Mouse (Mus musculus): ENCODE measurements around the gene Dync1li2. TPM values are rescaled to one million over a fixed set of nuclear protein-coding genes. Genes with fewer than 3 reads are reported as not detected.

The Dync1li2 gene
- polyA plus RNA-seq, 1 experiment from 2014 or later = 34.4 TPM

- H3K36me3 ChIP-seq (ENCODE audit: insufficient read depth, low read length) = peaks cover 69% of the 10 kb centered on the region
- WGBS = 89% methylated on average over 4 of the region's 4 CpGs
- no peak for ATAC-seq (replicated peaks; ENCODE audit: low FRiP score, low read depth)
Measured at GRCm38 (mm10) chr8:104436591-104436990, 6.3 kb downstream of the Dync1li2 start.

GRCm38 (mm10) chr8:104436038-104436437 is 6.8 kb downstream of the Dync1li2 start:
- no peak for TF ChIP-seq CTCF (IDR thresholded peaks at IDR 0.05; ENCODE audit: low read depth)
- Histone ChIP-seq H3K9ac (ENCODE audit: low read depth, low read length) (no peak overlapping the region), H3K4me2 (ENCODE audit: low read length) (no peak overlapping the region), H3K4me1 (replicated peaks; ENCODE audit: insufficient read depth, low read length) (0 out of 2 replicates have a peak, but pooled peaks cover 4% of the 10 kb centered on the region), H3K27me3 (ENCODE audit: insufficient read depth, low read length) (no peaks in the 10 kb centered on the region), H3K9me3 (replicated peaks; ENCODE audit: low read length) (no peaks in the 10 kb centered on the region), H3K27ac (peak overlapping the region; percentile 50; the same call in 1 of the 2 replicates), H3K36me3 (ENCODE audit: insufficient read depth, low read length) (peaks cover 75% of the 10 kb centered on the region), H3K4me3 (replicated peaks; ENCODE audit: low read depth, low read length) (no peak overlapping the region)
- DNase-seq (ENCODE audit: low spot score) (peak; percentile 86), ATAC-seq (replicated peaks; ENCODE audit: low FRiP score, low read depth) (peak; percentile 93)
- 36% methylated on average over 12 of the region's 12 CpGs for WGBS

More at GRCm38 (mm10) chr8:104436591-104436990, 6.3 kb downstream of the Dync1li2 start:
- no peak for TF ChIP-seq CTCF (IDR thresholded peaks at IDR 0.05; ENCODE audit: low read depth)
- Histone ChIP-seq H3K4me3 (replicated peaks; ENCODE audit: low read depth, low read length) (no peak overlapping the region), H3K27ac (peak overlapping the region; percentile 50), H3K9ac (ENCODE audit: low read depth, low read length) (no peak overlapping the region), H3K9me3 (replicated peaks; ENCODE audit: low read length) (no peaks in the 10 kb centered on the region), H3K27me3 (ENCODE audit: insufficient read depth, low read length) (no peaks in the 10 kb centered on the region), H3K4me1 (replicated peaks; ENCODE audit: insufficient read depth, low read length) (peaks cover 4% of the 10 kb centered on the region; the same call in 1 of the 2 replicates), H3K4me2 (ENCODE audit: low read length) (no peak overlapping the region)
- DNase-seq (ENCODE audit: low spot score) = no peak

GRCm38 (mm10) chr8:104434826-104435354 is 8.0 kb downstream of the Dync1li2 start:
- Histone ChIP-seq H3K9ac (ENCODE audit: low read depth, low read length) (no peak overlapping the region), H3K27me3 (ENCODE audit: insufficient read depth, low read length) (no peaks in the 10 kb centered on the region), H3K4me3 (replicated peaks; ENCODE audit: low read depth, low read length) (no peak overlapping the region), H3K4me2 (ENCODE audit: low read length) (no peak overlapping the region), H3K4me1 (replicated peaks; ENCODE audit: insufficient read depth, low read length) (0 out of 2 replicates have a peak, but pooled peaks cover 4% of the 10 kb centered on the region), H3K27ac (no peak overlapping the region), H3K36me3 (ENCODE audit: insufficient read depth, low read length) (peaks cover 76% of the 10 kb centered on the region), H3K9me3 (replicated peaks; ENCODE audit: low read length) (no peaks in the 10 kb centered on the region)
- peak; percentile 35; the same call in 1 of the 2 replicates for TF ChIP-seq CTCF (IDR thresholded peaks at IDR 0.05; ENCODE audit: low read depth)
- 83% methylated on average over 18 of the region's 18 CpGs for WGBS
- DNase-seq (ENCODE audit: low spot score) = peak; percentile 16
- ATAC-seq (replicated peaks; ENCODE audit: low FRiP score, low read depth) = no peak

GRCm38 (mm10) chr8:104434275-104434674 is 8.6 kb downstream of the Dync1li2 start:
- 0 out of 2 replicates have a peak, but pooled peaks cover 4% of the 10 kb centered on the region for H3K4me1 ChIP-seq (replicated peaks; ENCODE audit: insufficient read depth, low read length)
- peak; percentile 31; the same call in 1 of the 2 replicates for TF ChIP-seq CTCF (IDR thresholded peaks at IDR 0.05; ENCODE audit: low read depth)
- no peak overlapping the region for H3K9ac ChIP-seq (ENCODE audit: low read depth, low read length)
- H3K9me3 ChIP-seq (replicated peaks; ENCODE audit: low read length) = no peaks in the 10 kb centered on the region
- no peaks in the 10 kb centered on the region for H3K27me3 ChIP-seq (ENCODE audit: insufficient read depth, low read length)
- 79% methylated on average over 4 of the region's 4 CpGs for WGBS
- H3K4me3 ChIP-seq (replicated peaks; ENCODE audit: low read depth, low read length) = no peak overlapping the region
- DNase-seq (ENCODE audit: low spot score) (no peak), ATAC-seq (replicated peaks; ENCODE audit: low FRiP score, low read depth) (no peak)
- H3K27ac ChIP-seq = no peak overlapping the region
- H3K36me3 ChIP-seq (ENCODE audit: insufficient read depth, low read length) = peaks cover 71% of the 10 kb centered on the region
- H3K4me2 ChIP-seq (ENCODE audit: low read length) = no peak overlapping the region

GRCm38 (mm10) chr8:104433191-104433842 is 9.5 kb downstream of the Dync1li2 start:
- no peaks in the 10 kb centered on the region for H3K9me3 ChIP-seq (replicated peaks; ENCODE audit: low read length)
- TF ChIP-seq CTCF (IDR thresholded peaks at IDR 0.05; ENCODE audit: low read depth) = no peak
- H3K27me3 ChIP-seq (ENCODE audit: insufficient read depth, low read length) = no peaks in the 10 kb centered on the region
- no peak overlapping the region for H3K4me3 ChIP-seq (replicated peaks; ENCODE audit: low read depth, low read length)
- no peak overlapping the region for H3K9ac ChIP-seq (ENCODE audit: low read depth, low read length)
- no peak for DNase-seq (ENCODE audit: low spot score)
- H3K4me1 ChIP-seq (replicated peaks; ENCODE audit: insufficient read depth, low read length) = 0 out of 2 replicates have a peak, but pooled peaks cover 4% of the 10 kb centered on the region
- no peak overlapping the region for H3K27ac ChIP-seq
- no peak overlapping the region for H3K4me2 ChIP-seq (ENCODE audit: low read length)
- peaks cover 73% of the 10 kb centered on the region for H3K36me3 ChIP-seq (ENCODE audit: insufficient read depth, low read length)
- ATAC-seq (replicated peaks; ENCODE audit: low FRiP score, low read depth) = no peak
- WGBS = 92% methylated on average over 5 of the region's 5 CpGs

GRCm38 (mm10) chr8:104432656-104433055 is 10.2 kb downstream of the Dync1li2 start:
- H3K36me3 ChIP-seq (ENCODE audit: insufficient read depth, low read length) = peaks cover 76% of the 10 kb centered on the region
- H3K27ac ChIP-seq = no peak overlapping the region
- H3K4me3 ChIP-seq (replicated peaks; ENCODE audit: low read depth, low read length) = no peak overlapping the region
- H3K9me3 ChIP-seq (replicated peaks; ENCODE audit: low read length) = no peaks in the 10 kb centered on the region
- 95% methylated on average over 6 of the region's 6 CpGs for WGBS
- no peaks in the 10 kb centered on the region for H3K27me3 ChIP-seq (ENCODE audit: insufficient read depth, low read length)
- no peak overlapping the region for H3K4me2 ChIP-seq (ENCODE audit: low read length)
- ATAC-seq (replicated peaks; ENCODE audit: low FRiP score, low read depth) (no peak), DNase-seq (ENCODE audit: low spot score) (no peak)
- H3K9ac ChIP-seq (ENCODE audit: low read depth, low read length) = no peak overlapping the region
- TF ChIP-seq CTCF (IDR thresholded peaks at IDR 0.05; ENCODE audit: low read depth) = no peak
- 0 out of 2 replicates have a peak, but pooled peaks cover 4% of the 10 kb centered on the region for H3K4me1 ChIP-seq (replicated peaks; ENCODE audit: insufficient read depth, low read length)
